Mouse (Mus musculus): ENCODE results near the gene Gm13272.
"Not testable (repeated sequence)": the region's sequence is repeated elsewhere in the genome, so short reads cannot be mapped to it uniquely, and the experiment has no call there.

Gm13272 gene

DNA sequence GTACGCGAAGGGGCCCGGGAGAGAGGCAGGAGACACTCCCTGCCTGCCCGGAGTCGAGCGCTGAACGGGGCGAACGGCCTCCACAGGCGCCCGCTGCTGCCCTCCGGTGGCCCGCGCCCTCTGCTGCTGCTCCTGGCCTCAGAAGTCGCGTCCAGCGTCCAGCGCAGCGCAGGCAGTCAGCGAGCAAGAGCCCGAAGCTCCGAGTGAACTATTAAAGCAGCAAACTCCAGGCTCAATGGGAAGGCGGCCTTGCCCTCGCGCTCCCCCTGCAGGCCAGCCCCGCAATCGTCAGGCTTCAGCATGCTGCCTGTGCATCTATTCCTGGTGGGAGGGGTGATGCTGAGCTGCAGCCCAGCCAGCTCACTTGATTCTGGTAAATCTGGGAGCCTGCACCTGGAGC, 5.8 kb downstream of the Gm13272 start, which contains the start of gene Gm13276:
Gene Gm13276 (plus strand): TSS at position 301 of the 400 bp plus-strand sequence.
- not testable (repeated sequence) for DNase-seq (ENCODE audit: low spot score)

DNA sequence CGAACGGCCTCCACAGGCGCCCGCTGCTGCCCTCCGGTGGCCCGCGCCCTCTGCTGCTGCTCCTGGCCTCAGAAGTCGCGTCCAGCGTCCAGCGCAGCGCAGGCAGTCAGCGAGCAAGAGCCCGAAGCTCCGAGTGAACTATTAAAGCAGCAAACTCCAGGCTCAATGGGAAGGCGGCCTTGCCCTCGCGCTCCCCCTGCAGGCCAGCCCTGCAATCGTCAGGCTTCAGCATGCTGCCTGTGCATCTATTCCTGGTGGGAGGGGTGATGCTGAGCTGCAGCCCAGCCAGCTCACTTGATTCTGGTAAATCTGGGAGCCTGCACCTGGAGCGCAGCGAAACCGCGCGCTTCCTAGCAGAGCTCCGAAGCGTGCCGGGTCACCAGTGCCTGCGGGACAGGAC, 8.8 kb downstream of the Gm13272 start, which contains the start of gene Gm13277:
Gene Gm13277 (plus strand): TSS at position 231 of the 400 bp plus-strand sequence.
- DNase-seq (ENCODE audit: low spot score): peak; percentile 77

DNA sequence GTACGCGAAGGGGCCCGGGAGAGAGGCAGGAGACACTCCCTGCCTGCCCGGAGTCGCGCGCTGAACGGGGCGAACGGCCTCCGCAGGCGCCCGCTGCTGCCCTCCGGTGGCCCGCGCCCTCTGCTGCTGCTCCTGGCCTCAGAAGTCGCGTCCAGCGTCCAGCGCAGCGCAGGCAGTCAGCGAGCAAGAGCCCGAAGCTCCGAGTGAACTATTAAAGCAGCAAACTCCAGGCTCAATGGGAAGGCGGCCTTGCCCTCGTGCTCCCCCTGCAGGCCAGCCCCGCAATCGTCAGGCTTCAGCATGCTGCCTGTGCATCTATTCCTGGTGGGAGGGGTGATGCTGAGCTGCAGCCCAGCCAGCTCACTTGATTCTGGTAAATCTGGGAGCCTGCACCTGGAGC, 11.6 kb downstream of the Gm13272 start, which contains the start of gene Gm13278:
Gene Gm13278 (plus strand): TSS at position 301 of the 400 bp plus-strand sequence.
- DNase-seq (ENCODE audit: low spot score): not testable (repeated sequence)

DNA sequence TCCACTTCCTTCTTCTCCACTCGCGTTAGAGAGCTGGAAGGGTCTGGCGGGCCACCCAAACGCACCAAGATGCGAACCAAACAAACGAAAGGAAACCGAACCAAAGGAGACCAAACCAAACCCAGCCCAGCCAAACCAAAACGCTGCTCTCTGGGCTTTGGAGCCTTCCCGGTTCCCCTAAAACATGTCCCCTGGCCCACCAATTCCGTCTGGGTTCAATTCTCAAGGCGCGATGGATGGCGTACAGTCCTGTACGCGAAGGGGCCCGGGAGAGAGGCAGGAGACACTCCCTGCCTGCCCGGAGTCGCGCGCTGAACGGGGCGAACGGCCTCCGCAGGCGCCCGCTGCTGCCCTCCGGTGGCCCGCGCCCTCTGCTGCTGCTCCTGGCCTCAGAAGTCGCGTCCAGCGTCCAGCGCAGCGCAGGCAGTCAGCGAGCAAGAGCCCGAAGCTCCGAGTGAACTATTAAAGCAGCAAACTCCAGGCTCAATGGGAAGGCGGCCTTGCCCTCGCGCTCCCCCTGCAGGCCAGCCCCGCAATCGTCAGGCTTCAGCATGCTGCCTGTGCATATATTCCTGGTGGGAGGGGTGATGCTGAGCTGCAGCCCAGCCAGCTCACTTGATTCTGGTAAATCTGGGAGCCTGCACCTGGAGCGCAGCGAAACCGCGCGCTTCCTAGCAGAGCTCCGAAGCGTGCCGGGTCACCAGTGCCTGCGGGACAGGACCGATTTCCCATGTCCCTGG, 14.5 kb downstream of the Gm13272 start, which contains the start of gene Gm13275:
Gene Gm13275 (plus strand): TSS at position 552 of the 740 bp plus-strand sequence.
- peak; percentile 38 for DNase-seq (ENCODE audit: low spot score)

DNA sequence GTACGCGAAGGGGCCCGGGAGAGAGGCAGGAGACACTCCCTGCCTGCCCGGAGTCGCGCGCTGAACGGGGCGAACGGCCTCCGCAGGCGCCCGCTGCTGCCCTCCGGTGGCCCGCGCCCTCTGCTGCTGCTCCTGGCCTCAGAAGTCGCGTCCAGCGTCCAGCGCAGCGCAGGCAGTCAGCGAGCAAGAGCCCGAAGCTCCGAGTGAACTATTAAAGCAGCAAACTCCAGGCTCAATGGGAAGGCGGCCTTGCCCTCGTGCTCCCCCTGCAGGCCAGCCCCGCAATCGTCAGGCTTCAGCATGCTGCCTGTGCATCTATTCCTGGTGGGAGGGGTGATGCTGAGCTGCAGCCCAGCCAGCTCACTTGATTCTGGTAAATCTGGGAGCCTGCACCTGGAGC, 17.4 kb downstream of the Gm13272 start, which contains the start of gene Gm13279:
Gene Gm13279 (plus strand): TSS at position 301 of the 400 bp plus-strand sequence.
- DNase-seq (ENCODE audit: low spot score): not testable (repeated sequence)

DNA sequence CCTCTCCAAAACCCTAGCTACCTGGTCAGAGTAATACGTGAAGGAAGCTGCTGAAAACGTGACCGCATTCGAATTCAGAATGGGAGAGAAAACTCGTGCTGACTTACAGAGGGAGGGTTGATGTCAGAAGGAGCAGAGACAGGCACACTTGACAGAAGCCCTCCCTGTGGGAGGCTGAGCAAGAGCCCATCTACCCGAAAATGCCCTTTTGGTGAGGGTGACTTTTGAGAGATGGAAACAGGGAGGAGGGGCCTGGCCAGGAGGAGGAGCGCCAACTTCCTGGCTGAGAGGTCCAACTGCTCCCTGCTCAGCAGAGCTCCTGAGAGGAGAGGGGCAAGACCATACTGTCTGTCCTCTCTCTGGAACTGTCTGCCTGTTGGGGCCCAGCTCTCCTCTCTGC, 19.7 kb downstream of the Gm13272 start, which contains the start of gene Gm13285:
Gene Gm13285 (plus strand): TSS at position 301 of the 400 bp plus-strand sequence.
- not testable (repeated sequence) for DNase-seq (ENCODE audit: low spot score)

DNA sequence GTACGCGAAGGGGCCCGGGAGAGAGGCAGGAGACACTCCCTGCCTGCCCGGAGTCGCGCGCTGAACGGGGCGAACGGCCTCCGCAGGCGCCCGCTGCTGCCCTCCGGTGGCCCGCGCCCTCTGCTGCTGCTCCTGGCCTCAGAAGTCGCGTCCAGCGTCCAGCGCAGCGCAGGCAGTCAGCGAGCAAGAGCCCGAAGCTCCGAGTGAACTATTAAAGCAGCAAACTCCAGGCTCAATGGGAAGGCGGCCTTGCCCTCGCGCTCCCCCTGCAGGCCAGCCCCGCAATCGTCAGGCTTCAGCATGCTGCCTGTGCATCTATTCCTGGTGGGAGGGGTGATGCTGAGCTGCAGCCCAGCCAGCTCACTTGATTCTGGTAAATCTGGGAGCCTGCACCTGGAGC, 23.3 kb downstream of the Gm13272 start, which contains the start of gene Gm13287:
Gene Gm13287 (plus strand): TSS at position 301 of the 400 bp plus-strand sequence.
- DNase-seq (ENCODE audit: low spot score): not testable (repeated sequence)

DNA sequence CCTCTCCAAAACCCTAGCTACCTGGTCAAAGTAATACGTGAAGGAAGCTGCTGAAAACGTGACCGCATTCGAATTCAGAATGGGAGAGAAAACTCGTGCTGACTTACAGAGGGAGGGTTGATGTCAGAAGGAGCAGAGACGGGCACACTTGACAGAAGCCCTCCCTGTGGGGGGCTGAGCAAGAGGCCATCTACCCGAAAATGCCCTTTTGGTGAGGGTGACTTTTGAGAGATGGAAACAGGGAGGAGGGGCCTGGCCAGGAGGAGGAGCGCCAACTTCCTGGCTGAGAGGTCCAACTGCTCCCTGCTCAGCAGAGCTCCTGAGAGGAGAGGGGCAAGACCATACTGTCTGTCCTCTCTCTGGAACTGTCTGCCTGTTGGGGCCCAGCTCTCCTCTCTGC, 25.6 kb downstream of the Gm13272 start, which contains the start of gene Gm13288:
Gene Gm13288 (plus strand): TSS at position 301 of the 400 bp plus-strand sequence.
- not testable (repeated sequence) for DNase-seq (ENCODE audit: low spot score)

DNA sequence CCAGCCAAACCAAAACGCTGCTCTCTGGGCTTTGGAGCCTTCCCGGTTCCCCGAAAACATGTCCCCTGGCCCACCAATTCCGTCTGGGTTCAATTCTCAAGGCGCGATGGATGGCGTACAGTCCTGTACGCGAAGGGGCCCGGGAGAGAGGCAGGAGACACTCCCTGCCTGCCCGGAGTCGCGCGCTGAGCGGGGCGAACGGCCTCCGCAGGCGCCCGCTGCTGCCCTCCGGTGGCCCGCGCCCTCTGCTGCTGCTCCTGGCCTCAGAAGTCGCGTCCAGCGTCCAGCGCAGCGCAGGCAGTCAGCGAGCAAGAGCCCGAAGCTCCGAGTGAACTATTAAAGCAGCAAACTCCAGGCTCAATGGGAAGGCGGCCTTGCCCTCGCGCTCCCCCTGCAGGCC, 26.1 kb downstream of the Gm13272 start:
- peak; percentile 6 for DNase-seq (ENCODE audit: low spot score)

DNA sequence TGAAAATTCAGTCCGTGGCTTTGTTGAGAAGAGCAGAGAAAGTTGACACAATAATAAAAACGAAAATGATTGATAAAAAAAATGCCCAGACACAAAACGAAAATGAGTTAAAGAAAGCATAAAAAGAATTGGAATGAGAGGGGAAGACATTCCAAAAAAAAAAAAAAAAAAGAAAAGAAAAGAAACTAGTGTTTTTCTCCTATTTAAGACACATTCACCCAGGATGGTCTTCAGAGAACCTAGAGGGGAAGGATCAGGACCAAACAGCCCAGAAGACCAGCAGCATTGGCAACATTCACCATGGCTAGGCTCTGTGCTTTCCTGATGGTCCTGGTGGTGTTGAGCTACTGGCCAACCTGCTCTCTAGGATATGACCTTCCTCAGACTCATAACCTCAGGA, 36.3 kb downstream of the Gm13272 start, which contains the start of gene Ifna7:
Gene Ifna7 (plus strand): TSS at position 301 of the 400 bp plus-strand sequence.
- DNase-seq (ENCODE audit: low spot score): no peak

DNA sequence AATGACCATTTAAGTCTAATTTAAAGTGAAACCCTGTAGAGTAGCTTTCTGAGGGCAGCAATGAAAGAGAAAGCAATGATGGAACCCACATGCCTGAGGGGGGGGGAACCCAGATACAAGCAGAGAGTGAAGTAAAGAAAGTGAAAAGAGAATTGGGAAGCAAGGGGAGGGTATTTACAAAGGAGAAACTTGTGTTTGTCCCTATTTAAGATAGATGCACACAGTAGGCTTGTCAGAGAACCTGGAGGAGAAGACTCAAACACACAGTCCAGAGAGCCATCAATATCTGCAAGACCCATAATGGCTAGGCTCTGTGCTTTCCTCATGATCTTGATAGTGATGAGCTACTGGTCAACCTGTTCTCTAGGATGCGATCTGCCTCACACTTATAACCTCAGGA, 40.0 kb downstream of the Gm13272 start, which contains the start of gene Ifna11:
Gene Ifna11 (plus strand): TSS at position 301 of the 400 bp plus-strand sequence.
- DNase-seq (ENCODE audit: low spot score): no peak

DNA sequence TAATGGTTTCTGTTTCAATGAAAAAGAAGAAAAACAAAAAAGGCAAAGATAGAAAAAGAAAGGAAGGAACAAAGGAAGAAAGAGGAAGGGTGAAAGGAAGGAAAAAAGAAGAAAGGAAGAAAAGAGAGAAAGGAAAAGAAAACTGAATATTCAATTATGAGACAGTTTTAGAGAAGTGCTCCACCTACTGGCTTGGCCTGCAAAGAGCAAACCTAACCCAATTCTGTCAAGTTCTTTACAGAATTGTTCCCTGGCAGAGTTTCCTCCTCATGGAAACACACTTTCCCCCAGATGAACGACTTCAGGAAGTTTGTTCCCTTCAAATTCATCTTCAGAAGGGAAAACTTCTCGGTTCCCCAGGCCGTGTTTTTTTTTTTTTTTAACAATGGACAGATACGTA, 43.3 kb downstream of the Gm13272 start:
- peak; percentile 1 for DNase-seq (ENCODE audit: low spot score)

DNA sequence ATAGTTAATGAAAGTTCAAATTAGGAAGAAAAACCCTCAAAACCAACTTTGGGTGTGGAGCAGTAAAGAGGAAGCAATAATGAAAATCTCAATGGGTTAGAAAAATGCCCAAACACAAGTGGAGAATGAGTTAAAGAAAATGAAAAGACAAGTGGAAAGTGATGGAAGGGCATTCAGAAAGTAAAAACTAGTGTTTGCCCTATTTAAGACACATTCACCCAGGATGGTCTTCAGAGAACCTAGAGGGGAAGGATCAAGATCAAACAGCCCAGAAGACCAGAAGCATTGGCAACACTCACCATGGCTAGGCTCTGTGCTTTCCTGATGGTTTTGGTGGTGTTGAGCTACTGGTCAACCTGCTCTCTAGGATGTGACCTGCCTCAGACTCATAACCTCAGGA, 47.5 kb downstream of the Gm13272 start, which contains the start of gene Ifna6:
Gene Ifna6 (plus strand): TSS at position 301 of the 400 bp plus-strand sequence.
- not testable (repeated sequence) for DNase-seq (ENCODE audit: low spot score)

Measured in lung, postnatal 25 days (tissue).